Mouse (Mus musculus): Measurements from ENCODE around the gene Gm43738.
A peak's percentile ranks its signal among the peaks of the same experiment; 100 is the strongest.

Gm43738 gene

DNA sequence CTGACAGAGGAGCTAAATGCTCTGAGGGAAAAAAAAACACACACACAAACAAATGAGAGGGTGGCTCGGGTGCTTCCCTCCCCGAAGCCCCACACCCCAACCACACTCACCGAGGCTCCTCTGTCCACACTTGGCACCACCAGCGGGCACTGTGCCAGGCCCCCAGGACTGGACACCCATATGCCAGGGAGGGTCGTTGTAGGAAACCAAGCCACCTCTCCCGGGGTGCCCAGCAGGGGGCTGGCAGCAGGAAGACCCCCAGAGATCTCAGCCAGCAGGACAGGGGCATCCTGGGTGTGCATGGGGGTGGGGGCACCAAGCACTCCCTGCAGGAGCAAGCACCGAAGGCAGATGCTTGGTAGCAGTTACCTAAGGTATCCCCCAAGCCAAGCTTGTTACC lies at the start of gene Gm43738:
Gm43738 (minus strand) TSS at position 289 of the 400 bp plus-strand sequence.
- DNase-seq, result peak in 1 of 2 experiments; percentile 48

DNA sequence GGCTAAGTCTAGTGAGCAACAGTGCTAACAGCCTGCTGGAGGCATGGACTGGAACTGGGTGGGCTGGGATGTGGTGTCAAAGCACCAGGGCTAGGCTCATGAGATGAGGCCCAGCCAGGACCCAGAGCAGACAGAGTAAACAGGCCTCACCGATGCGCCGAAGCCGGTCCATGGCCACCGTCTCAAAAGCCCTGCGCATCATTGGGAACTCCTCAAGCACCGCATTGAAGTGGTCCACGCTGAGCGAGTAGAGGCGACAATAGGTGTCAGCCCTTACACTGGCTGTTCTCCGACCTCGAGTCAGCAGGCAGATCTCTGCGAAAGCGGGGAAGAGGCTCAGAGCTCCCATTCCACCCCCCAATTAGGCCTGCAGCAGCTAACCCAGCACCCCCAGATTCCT lies 47.7 kb upstream of the Gm43738 start:
- no peak for DNase-seq

DNA sequence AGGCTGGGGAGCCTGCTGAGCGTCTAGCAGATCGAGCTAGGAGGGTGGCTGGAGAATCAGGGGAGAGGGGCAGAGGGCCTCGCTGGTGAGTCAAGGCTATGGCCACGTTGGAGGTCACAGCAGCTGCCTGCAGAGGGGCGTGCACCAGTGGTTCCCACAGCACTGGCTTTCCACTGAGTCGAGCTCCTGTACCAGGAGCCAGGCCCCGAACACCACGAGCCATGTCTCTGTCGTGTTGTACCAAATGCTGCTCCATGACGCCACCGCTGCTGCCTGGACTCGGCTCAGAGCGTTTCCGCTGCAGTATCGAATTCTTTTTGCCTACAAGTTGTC lies 47.0 kb upstream of the Gm43738 start:
- DNase-seq, result no peak

DNA sequence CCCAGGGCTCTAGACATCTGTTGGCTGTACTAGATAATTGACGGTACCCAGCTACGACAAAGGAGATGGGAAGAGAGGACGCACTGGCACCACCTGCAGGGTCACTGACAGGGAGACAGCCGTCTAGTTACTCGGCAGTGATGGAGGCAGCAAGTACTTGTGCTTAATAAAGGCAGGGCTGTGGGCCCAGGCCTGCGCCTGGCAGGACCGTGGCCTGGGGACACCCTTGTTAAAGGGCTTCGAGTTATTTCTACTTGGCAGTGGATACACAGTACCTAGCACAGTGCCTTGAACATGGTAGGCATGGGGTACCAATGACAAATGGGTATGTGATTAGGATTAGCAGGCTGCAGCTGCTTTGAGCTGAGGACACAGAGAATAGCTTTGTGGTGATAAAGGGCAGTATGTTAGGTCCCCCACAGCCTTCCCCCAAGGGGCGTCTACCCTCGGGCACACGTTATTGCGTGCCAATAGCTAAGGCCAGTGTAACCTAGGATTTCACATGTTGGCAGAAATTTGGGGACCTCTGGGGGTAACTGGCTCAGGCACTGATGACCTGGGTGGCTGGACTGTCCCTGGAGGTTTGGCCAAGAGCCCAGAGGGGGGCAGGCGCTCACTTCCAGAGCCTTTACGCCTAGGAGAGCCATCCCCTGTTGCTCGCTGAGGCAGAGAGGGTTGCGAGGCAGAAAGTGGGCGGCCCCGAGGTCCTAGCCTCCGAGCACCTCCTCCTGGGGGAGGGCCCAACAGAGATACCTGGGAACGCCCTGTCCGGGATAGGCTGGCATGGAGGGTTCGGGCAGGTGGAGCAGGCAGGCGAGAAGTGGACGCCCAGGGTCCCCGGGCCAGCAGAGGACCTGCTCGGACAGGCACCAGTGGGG lies 46.4 kb upstream of the Gm43738 start:
- no peak for DNase-seq

DNA sequence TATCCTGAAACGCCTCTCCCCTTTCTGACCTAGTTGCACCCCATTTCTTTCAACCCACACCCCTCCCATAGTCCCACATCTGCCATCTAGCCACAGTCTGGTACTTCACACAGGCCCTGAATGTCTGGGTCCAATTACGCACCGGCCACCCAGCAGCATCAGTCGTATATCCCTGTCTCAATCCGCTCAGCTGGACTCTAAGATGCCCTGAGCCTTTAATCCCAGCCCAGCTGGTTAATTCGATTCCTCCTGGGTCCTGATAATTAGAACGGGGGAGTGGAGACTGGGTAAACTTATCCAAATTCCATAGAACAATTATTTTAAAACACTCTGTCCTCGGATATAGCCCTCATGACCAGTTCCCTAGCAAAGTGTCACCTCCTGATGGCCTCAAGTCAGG lies 44.7 kb upstream of the Gm43738 start:
- no peak for DNase-seq

DNA sequence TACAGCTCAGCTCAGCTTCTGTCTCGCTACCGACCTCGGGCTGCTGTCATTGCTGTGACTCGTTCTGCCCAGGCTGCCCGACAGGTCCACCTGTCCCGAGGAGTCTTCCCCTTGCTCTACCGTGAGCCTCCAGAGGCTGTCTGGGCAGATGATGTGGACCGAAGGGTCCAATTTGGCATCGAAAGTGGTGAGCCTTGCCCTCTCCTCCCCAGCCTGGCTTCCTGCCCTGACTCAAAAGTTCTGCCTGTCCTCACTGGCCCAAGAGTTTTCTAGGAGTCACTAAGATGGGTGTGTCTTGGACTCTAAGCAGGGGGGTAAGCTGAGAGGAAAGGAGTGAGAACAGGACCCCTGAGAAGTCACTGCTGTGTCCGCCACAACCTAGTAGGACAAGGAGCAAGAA lies 43.9 kb upstream of the Gm43738 start:
- no peak for DNase-seq

DNA sequence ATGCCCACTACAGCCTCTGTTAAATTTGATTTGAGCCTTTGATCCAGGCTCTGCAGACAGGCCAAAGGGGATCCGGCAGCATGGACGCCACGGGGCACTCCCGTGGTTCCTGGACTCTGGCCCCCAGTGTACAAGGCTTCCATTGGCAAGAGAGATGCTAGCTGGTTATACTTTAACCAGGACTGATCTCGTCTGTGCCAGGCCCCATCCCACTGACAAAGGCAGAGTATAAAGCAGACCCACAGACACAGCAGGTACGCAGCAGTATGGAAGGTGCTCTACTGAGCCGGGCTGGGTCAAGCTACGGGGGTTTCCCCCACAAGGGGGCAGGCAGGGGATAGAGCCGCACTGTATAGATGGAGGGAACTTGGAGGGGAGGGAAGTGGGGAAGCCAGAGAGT lies 35.5 kb upstream of the Gm43738 start:
- peak; percentile 57 to 62 for DNase-seq

DNA sequence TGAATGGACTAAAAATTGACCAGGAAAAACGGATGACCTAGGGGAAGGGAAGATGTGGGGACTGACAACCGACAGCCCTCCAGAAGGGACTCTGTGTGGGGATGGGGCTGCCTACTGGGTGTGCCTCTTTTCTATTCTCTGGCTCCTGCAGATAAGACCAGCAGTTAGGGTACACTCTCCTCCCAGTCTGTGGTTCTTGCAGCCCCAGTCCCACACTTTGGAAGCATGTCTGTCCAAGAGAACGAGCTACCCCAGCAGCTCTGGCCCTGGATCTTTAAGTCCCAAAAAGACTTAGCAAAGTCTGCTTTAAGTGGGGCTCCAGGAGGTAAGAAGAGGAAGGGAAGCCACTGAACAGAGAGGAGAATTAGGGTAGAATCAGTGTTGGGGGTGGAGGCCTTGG lies 35.1 kb upstream of the Gm43738 start, which contains the start of gene Pklr:
Pklr (plus strand) TSS at position 185 of the 400 bp plus-strand sequence.
- no peak for DNase-seq

DNA sequence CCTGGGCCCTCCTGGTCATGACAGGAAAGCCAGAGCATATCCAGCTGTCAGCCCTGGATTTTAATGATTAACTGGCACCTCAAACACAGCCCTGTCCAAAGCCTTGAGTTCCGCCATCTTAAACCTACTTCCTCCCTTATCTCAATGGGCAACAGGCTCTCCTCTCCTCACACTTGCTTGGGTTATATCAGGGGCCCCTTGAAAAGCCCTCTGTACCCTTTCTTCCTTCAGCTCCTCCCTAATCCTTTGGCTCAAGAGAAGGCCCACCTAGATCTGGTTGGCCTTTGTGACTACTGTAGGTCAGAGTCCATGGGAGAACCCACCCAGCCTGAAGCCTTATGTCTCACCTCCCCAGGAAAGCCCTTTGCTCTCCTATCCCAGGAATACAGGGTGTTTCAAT lies 32.9 kb upstream of the Gm43738 start:
- DNase-seq, result no peak

DNA sequence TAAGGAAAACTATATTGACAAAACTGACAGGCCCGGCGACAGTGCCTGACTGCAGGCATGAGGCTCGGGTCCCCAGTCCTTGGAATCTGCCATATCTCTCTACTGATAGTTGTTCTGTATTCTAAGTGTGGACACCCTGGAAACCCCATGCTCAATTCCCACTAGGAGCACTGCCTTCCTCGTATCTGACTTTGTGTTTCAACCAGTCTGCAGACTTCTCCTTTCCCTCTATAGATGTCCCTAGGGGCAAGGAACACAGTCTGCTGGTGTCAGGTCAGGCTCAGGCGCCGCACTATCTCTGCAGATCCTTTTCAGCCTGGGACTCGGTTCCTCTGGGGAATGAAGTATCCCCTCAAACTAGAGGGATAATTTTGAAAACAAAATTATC lies 32.2 kb upstream of the Gm43738 start:
- no peak for DNase-seq

DNA sequence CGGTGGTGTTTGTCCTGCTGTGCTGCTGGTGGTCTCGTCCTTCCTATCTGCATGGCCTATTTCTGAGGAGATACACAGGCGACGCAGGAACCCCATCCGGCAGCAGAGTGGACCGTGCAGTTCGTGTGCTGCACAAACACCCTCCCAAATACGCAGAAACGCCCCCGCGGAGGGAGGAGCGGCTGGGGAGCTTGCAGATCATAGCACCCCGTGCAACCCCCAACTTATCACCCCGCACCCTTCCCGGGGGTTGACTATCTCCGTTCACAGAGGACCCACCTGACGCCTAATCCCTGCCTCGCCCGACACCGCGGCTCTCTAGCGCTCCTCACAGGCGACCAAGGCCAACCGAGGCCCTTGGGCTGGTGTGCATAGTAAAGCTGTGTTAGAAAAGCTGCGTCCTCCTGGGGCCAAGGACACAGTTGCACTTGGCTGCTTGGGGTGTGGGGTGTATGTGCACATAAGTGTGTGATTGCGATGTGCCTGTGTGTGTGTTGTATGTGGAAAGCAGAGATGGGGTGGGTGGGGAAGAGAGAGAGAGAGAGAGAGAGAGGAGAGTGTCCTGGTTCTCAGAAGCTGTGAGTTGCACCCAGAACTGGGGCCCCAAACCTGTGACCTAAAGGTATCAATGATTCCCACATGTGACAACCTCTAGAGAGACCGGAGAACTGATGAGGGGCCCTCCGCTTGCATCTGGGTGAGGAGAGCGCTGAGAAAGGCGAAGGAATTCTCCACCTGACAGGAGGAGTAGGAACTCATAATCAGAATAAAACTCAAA lies 31.6 kb upstream of the Gm43738 start:
- peak; percentile 7 to 22 for DNase-seq

DNA sequence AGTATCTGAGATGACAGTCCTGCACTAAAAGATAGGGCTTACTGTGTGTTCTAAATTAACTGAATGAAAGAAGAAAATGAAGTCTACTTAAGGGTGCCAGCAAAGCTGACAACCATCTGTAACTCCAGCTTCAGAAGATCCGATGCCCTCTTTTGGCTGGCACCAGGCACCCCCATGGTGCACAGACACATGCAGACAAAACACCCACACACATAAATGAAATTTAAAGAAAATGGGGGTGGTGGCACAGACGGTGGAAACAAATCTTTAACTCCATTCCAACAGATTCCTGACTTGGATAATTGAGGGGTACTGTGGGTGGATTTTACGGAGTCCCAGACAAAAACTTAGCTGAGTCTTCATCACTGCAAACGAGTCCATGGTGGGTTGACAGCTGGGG lies 30.9 kb upstream of the Gm43738 start:
- DNase-seq, result no peak

DNA sequence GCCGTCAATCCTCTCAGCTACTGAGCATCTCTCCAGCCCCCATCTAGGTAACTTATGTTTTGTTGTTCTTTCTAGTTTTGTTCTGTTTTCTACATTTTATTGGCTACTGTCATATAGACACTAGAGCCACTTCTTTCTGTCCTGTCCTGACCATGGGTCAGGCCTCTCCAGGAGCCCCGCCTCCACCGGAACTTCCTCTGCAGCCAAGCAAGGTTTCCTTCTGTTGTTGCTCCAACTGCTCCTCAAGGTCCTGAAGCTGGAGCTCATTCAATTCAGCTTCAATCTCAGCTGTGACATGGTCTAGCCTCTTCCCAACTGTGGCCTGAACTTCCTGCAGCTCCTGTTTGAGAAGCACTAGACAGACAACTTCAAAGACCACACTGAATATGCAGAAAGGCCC lies 29.0 kb upstream of the Gm43738 start:
- DNase-seq, result no peak

DNA sequence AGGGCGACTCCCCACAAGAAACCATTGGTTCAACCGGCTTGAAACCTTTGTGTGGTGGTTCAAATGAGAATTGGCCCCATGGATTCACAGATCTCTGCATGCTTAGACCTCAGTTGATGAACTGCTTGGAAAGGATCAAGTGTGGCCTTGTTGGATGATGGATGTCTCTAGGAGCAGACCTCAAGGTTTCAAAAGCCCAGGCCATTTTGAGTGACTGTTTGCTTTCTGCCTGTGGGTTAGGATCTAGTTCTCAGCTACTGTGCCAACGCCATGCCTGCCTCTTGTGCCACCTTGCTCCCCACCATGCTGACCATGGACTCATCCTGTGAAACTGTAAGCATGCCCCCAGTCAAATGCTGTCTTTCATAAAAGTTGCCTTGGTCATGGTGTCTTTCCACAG lies 25.1 kb upstream of the Gm43738 start:
- DNase-seq, result no peak

DNA sequence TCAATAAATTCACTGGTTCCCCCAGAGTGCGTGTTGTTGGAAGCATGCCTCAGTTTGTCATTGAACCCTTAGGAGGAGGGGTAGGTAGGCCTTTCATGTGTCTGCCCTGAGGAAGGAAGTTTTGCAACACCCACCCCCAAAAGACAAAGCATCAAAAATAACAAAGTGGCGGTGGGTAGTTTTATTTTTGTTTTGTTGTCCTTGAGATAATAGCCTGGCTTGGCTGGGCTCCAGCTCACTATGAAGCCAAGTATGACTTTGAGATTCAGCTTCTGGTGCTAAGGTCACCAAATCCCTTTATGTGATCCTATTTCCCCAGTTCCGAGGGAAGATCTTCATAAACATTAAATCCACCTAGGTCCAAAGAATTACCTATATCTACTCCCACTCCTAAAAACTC lies 23.3 kb upstream of the Gm43738 start:
- no peak for DNase-seq

DNA sequence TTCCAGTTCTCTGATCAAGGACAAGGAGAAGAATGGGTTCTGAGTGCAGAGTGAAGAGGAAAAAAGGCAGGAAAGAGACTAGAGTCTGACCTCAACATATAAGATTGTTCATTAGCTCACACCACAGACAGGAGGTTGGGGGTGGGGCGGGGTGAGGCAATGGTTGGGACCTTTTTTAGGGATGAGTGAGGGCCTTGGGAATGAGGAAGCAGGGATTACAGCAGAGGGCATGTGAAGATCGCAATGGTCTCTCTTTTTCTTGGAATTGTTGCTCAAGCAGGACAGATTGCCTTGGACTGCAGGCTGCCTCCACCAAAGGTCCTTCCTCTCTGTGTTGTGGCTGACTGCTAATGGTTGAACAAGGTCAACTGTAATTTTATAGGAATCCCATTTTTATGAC lies 22.4 kb upstream of the Gm43738 start:
- DNase-seq, result no peak

DNA sequence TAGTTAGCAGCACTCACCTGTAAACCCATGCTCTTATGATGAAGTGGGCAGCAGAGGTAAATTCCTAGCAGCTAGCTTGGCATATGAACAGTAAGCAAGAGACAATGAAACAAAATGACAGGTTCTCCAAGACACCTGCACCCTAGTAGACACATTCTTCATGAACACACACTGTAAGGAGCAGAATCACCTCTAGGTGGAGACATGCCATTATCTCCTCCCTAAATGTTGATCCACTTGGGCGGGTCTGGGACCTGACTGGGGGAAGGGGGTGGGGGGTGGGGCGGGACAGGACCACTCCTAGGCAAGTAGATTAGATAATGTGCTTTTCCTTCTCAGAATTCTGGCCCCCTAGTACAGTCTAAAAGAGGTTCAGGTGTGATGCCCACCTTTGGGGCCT lies 14.6 kb upstream of the Gm43738 start:
- DNase-seq, result no peak

DNA sequence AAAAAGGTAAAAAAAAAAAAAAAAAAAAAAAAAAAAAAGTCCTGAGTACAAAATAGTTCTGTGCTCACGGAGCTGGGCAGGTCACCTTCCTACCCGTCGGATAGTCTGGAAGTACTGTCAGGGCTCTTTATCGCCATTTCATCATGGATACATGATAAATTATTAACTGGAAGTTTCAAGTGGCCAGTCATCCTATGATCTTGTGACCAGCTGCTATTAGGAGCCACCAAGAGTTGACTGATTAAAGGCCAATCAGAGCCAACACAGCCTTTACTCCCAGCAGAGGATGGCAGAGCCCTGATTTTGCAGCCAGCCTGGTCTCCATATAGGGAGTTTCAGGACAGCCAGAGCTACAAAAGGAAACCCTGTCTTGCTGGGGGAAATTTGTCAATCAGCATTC lies 12.2 kb upstream of the Gm43738 start:
- no peak for DNase-seq

DNA sequence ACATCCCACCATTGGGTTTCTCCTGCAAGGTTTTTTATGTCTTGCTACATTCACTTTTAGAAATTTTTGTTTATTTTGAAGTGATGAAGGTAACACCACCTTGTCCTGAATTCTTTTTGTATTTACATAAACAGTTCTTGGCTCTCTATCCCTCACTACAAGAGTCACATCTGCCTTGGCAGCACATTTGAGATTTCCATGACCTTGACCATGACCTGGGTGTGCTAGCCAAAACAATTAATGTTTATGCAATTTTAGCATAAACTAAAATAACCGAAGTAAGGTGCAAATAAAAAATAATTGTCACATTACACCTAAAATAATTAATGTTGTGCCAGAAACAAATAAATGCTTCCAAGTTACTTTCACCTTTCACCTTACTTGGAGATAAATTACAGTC lies 7.2 kb upstream of the Gm43738 start:
- DNase-seq, result no peak

DNA sequence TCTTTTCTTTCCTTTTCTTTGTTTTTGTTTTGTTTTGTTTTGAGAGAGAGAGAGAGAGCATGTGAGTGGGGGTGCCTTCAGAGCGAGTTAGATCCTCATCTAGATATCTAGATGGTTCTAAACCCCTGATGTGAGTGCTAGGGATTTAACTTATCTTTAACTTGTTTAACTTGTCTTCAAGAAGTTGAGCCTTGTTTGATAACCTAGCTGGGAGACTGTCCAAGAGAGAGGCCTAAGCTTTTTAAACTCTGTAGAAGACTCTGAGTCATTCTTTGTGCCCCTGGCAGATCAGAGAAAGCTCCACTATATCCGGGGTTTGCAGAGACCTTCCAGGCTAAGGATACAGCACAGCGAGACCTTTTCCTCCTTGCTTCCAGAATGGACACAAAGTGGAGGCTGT lies 6.6 kb upstream of the Gm43738 start:
- DNase-seq, result no peak

DNA sequence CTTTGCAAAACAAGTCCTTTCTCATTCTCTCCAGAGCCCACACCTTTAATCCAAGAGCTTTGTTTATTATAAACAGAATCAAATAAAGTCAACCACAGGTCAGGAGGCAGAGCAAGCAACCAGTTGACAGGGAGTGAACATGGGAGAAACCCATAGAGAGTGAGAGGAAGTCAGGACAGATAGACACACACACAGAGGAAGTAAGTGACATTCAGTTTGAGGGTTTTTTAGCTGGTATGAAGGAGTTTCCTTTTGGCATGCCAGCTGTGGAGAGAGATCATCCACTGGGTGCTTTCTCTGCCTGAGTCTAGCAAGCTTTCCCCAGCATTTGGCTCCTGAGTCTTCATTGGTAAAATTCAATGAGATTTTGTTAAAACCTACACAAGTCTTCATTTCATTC lies 6.0 kb upstream of the Gm43738 start:
- DNase-seq, result no peak

DNA sequence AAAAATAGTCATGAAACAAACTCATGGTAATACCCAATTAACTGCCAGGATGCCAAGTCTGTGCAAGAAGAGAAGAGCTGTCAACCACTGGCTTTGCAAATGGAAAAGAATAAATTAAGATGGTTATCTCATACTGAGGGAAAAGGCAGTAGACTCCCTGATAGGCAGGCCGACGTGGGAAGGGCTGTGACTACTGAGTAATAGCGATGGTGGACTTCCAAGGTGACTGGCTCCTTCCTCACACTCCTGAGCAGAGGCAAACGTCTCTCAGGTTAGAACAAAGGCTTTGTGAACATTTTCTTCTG lies 2.3 kb upstream of the Gm43738 start:
- no peak for DNase-seq

DNA sequence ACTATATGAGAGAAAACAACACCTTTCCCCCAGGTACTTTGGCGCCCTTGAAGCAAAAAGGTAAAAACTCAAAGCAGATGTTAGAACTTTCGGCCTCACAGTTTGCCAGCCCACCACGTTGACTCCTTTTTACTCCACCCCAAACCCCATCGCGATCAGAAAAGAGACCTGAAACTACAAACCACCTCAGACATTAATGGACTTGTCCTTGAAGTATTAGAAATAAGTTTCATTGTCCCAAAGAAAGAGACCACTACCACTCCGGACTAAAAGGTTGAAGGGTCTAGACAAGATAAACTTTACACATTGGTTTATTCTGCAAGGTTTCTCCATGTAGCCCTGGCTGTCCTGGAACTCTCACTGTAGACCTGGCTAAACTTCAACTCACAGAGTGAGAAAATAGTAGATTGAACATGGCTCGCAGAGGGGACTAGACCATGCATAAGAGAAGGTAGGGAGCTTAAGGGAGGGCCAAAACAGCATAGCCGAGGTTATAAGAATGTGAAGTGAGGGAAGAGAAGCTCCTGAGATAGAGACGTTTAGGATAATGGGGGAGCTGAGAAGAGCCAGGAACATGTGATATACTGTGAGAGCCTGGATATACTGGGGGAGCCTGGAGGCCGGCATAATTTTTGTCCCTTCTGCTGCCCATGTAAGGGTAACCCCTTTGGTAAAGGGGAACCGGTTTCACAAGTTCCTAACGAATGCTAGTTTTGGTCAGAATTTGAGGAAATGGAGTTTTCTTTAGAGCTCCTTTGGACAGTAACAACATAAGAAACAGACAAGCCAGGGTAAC lies 1.8 kb upstream of the Gm43738 start:
- no peak for DNase-seq
